Mouse (Mus musculus) MEL (cell line): ENCODE data around the gene Npw.

Source experiments
- CTCF ChIP-seq, 3 experiments: IDR thresholded peaks in 2 of 3; conservative IDR thresholded peaks in 1 of 3; 2 replicates each; pipeline ENCODE4 v1.5.1; 2011 to 2012; ENCODE audit warnings: low read length in 3 of 3, low read depth in 2 of 3, mild to moderate bottlenecking in 2 of 3, improper control_type of control experiment in 1 of 3, inconsistent platforms in 1 of 3, mixed read lengths in 1 of 3, moderate library complexity in 1 of 3; ENCODE audit not compliant: control insufficient read depth in 1 of 3, insufficient read depth in 1 of 3, poor library complexity in 1 of 3, severe bottlenecking in 1 of 3
- EP300 ChIP-seq, 2 experiments: IDR thresholded peaks; 2 replicates each; pipeline ENCODE4 v1.6.1; 2011; ENCODE audit warnings: improper control_type of control experiment in 2 of 2, low read length in 2 of 2, low read depth in 1 of 2, mild to moderate bottlenecking in 1 of 2
- KAT2A ChIP-seq: conservative IDR thresholded peaks from 2 replicates; pipeline ENCODE4 v1.6.1; 2012; ENCODE audit warnings: low read depth, low read length, improper control_type of control experiment, inconsistent platforms
- MAFK ChIP-seq: IDR thresholded peaks from 2 replicates; pipeline ENCODE4 v1.6.1; 2011; ENCODE audit warnings: low read depth, mild to moderate bottlenecking, low read length, improper control_type of control experiment, borderline replicate concordance

DNA sequence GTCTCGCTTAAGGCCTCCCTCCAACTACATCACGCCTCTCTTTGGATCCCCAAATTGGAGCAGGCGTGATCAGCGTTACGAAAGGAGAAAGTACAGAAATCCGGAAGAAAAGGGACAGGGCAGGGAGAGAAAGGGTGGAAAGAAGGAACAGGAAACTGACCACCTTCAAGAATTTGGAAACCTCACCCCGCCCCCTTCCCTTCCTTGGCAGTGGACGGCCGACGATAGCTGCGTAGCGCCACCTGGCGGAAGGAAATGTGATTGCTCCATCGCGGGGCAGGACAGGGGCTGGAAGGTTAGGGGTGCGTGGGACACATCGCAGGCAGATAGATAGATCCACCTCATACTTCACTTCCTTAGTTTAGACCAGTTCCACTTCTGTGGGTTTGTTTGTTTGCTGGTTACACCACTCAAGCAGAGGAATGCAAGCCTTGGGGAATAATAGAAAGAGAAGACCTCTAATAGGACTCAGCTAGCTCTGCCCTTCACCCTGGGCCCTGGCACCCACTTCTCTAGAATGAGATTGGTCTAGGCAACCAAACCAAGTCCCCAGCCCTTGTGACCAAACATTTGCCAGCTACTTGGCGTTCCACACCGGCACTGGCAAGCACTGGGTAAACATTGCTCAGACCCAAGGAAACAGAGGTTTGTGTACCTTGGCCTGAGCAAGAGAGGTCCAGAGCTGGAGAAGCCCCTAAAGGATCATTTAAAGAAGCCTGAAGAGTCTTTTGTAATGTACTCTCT is 4.1 kb downstream of the Npw start:
- TF ChIP-seq CTCF (IDR thresholded peaks at IDR 0.05 in 2 of 3, conservative IDR thresholded peaks at IDR 0.05 in 1 of 3; ENCODE audit: control insufficient read depth in 1 of 3, insufficient read depth in 1 of 3, low read depth in 2 of 3, low read length in 3 of 3, poor library complexity in 1 of 3, severe bottlenecking in 1 of 3) (no peak), KAT2A (no peak), EP300 (IDR thresholded peaks at IDR 0.05; ENCODE audit: low read depth in 1 of 2, low read length in 2 of 2) (no peak), MAFK (no peak)
